Mouse (Mus musculus) spleen, embryonic (tissue): ENCODE measurements around the gene Olfr995.

ENCODE experiments used
- CTCF ChIA-PET: fragments of 350-600 bp; sonication (Branson Sonifier 250); formaldehyde crosslinking; loops from one replicate; lab custom pipeline; 2022; lab: Charles Lee

The Olfr995 gene

GRCm38 (mm10) chr2:85443539-85443938 is at the start of gene Olfr995:
Olfr995 (minus strand) TSS chr2:85443639.
- CTCF ChIA-PET: no interaction called here

GRCm38 (mm10) chr2:85490396-85490795 is 47.0 kb upstream of the Olfr995 start:
- CTCF ChIA-PET: no interaction called here

- CTCF ChIA-PET: no interaction called here
These were observed 23.4 kb upstream of the Olfr995 start for GRCm38 (mm10) chr2:85466801-85467325.

- CTCF ChIA-PET: no interaction called here
These were observed 893 bp downstream of the Olfr995 start for GRCm38 (mm10) chr2:85442546-85442945.

GRCm38 (mm10) chr2:85436351-85436750 is 7.1 kb downstream of the Olfr995 start, which contains the start of gene Olfr994:
Olfr994 (minus strand) TSS chr2:85436451.
- CTCF ChIA-PET: no interaction called here

- CTCF ChIA-PET: no interaction called here
These were observed 17.5 kb downstream of the Olfr995 start for GRCm38 (mm10) chr2:85425893-85426292.

GRCm38 (mm10) chr2:85414777-85415176 is 28.7 kb downstream of the Olfr995 start, which contains the start of gene Olfr993:
Olfr993 (minus strand) TSS chr2:85414877.
- CTCF ChIA-PET: no interaction called here

- CTCF ChIA-PET: no interaction called here
These were observed 34.1 kb downstream of the Olfr995 start, which contains the start of gene Olfr992 for GRCm38 (mm10) chr2:85409369-85409768. Olfr992 (minus strand) TSS chr2:85409469.
